Mouse (Mus musculus) testis, postnatal 10 days (tissue): Measurements from ENCODE around the gene Aqp8.
A peak's percentile ranks its signal among the peaks of the same experiment; 100 is the strongest.

Experiments
- DNase-seq: peaks from one replicate; pipeline ENCODE4 v3.0.0; 2021; ENCODE audit warnings: low spot score

Aqp8 gene

GRCm38 (mm10) chr7:123462070-123462501, at the start of gene Aqp8:
TSS of gene Aqp8 (plus strand) at chr7:123462291.
- peak; percentile 46 for DNase-seq

- DNase-seq = no peak
Measured at GRCm38 (mm10) chr7:123416803-123417202, 45.3 kb upstream of the Aqp8 start.

DNA sequence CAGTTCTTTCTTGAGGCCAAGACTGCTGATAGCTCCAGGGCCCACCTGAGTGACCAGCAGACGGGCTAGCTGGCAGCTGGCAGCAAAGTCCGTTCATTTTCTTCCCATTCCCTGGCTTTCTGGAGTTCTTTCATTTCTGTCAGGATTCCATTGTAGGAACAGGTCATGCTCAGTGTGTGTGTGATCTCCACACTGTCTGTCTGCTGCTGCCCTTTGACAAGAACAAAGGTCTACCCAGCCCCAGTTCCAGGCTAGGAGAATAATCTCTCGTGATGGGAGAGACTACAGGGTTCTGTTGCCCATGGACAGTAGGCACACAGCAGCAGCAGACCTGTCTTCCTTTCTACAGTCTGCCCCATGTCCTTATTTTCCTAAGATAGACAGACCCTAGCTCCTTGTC, 44.4 kb upstream of the Aqp8 start:
- no peak for DNase-seq

GRCm38 (mm10) chr7:123419984-123420383, 42.1 kb upstream of the Aqp8 start:
- no peak for DNase-seq

DNA sequence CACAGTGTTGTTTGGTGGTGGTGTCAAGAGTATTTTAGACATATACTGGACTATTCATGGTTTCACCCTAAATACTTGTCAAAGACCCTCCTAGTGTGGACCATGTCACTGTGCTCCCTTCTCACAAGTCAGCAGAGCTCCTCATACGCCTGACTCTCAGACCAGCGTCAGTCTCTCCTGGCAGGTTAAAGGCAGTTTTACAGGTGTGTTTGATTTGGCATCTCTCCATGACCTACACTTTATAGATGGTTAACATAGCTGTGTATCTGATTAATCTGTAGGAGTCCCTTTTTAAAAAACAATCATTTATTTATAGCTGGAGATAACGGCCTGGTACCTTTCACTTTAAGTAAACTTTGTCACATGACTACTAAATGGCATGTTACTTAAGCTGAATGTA, 40.1 kb upstream of the Aqp8 start:
- DNase-seq = no peak

DNA sequence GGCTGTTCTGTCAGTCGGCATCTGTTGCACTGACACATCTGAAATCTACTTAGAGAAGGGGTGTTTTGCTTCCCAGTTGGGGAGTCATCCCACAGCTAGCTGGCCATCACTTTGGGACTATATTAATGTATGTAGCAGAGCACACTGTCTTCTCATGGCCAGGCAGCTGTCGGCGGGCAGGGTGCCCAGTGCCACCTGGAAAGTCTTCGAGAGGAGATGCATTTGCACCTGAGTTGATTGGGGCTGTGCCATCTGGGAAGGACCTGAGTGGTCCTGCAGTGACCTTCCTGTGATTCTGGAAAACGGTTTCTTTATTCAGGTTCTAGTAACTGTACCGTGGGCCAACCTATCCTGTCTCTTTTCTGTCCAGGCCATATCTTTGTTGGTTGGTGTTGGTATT, 37.8 kb upstream of the Aqp8 start:
- DNase-seq = no peak

DNA sequence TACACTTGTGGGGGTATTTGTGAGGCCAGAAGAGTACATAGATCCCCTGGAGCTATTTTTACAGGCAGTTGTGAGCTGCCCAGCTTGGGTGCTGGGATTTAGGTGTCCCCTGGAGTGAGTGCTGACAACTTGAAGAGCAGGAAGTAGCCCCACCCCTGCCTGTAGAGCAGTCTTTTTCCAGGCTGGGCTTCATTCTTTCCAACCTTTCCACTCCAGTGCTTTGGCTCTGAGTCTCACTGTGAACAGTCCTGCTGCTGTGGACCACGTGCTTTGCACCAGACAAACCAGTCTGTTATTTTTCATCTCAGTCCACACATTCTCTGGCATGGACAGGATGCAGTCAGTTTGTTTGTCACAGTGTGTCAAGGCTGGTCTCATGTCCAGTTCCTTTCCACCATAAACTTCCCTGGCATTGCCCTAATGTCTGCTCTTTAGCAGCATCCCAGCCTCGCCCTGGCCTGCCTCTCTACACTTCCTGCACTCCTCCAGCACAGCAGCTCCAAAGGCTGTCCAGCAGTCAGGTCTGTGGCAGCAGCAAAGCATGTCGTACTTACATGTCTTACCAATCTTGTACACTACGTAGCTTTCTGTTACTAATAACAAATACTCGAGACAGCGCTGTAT, 36.8 kb upstream of the Aqp8 start:
- no peak for DNase-seq

GRCm38 (mm10) chr7:123429624-123430410, 32.3 kb upstream of the Aqp8 start:
- no peak for DNase-seq

DNA sequence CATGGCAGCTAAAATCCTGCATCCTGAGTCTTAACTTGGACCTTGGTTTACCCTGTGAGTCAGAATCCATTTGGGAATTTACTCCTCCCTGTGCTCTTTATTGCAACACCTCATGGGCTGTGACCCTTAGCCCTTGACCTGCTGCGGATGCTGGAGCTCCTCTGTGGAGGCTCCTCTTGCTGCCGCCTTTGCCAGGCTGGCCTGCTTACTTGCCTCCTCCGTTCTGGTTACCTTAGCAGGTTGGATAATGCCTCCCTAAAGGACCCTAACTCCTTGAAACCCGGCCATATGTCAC, 31.7 kb upstream of the Aqp8 start:
- no peak for DNase-seq

DNA sequence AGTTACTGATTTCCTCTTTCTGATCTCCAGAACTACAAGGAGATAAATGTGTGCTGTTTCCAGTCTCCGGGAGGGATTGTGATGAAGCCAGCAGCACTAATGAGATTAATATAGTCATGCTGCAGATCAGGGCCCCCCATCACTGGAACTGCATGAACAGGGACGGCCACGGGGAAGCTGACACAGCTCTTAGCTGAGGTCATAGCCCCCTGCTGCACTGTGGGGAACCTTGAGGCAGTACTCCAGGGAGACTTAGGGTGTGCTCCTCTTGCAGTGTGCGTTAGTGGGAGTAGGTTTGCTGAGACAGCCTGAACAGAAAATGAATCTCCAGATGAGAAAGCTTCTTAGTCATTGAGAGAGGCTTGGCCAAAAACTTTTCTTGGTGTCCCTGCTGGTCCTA, 30.9 kb upstream of the Aqp8 start:
- peak; percentile 28 for DNase-seq

DNA sequence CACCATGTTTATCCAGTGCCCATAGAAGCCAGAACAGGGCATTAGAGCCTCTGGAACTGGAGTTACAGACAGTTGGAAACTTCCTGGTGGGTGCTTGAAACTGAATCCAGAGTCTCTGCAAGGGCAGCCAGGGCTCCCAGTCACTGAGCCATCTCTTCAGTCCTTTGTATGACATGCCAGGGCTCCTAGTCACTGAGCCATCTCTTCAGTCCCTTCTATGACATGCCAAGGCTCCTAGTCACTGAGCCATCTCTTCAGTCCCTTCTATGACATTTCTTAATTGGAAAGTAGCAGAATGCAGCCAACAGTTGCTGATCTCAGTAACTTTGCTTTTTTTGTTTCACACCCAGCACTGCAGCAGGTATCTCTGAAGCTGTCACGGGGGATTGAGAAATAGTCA, 20.0 kb upstream of the Aqp8 start:
- DNase-seq = no peak

GRCm38 (mm10) chr7:123448794-123449193, 13.3 kb upstream of the Aqp8 start:
- no peak for DNase-seq

- peak; percentile 23 for DNase-seq
Measured at GRCm38 (mm10) chr7:123449676-123450075, 12.4 kb upstream of the Aqp8 start.

DNA sequence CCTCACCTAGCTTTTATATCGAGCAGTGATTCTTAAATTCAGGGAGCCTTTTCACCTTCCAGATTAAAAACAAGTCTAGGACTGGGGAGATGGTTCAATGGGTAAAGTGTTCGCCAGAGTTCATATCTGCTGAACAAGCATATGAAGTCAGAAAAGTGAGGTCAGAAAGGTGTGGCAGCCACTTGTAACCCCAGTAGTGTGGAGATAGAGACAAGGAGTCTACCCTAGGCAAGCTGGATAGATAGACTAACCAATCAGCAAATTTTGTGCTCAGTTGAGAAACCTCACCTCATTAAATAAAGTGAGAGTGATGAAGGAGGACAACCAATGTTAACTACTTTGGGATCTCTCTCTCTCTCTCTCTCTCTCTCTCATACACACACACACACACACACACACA, 11.6 kb upstream of the Aqp8 start:
- no peak for DNase-seq

DNA sequence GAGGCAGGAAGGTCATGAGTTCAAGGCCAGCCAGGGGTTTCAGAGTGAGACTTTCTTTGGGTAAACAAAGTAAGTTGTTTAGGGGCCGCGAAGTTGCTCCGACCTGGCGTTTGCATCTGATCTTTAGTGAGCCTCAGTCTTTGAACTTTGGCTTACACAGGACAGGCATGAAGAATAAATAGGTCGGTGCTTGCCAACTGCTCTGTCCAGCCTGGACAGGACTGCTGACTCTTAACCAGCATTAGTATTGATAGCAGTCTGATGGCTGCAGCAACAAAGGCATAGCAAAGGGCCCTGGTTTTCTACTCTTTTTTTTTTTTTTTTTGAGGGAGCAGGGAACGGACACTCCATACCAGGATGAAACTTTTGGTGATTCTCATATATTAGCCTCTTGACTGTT, 9.5 kb upstream of the Aqp8 start:
- peak; percentile 30 for DNase-seq

DNA sequence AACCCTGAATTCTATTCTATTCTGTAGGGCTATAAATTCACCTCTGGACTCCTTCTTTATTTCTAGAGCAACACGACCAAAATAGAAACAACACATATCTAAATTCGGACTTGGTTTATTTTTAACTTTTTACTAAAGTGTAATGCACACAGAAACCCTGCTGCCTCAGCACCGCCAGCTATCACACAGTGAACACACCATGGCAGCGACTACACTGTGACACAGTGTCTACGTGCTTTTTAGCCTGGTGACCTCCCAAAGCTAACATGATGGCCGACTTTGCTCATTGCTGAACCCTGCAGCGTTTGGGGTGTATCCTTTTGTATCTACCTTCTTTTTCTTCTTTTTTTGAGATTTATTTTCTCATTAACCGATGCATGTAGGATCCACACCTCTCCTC, 9.0 kb upstream of the Aqp8 start:
- peak; percentile 19 for DNase-seq

GRCm38 (mm10) chr7:123455088-123455487, 7.0 kb upstream of the Aqp8 start:
- no peak for DNase-seq

DNA sequence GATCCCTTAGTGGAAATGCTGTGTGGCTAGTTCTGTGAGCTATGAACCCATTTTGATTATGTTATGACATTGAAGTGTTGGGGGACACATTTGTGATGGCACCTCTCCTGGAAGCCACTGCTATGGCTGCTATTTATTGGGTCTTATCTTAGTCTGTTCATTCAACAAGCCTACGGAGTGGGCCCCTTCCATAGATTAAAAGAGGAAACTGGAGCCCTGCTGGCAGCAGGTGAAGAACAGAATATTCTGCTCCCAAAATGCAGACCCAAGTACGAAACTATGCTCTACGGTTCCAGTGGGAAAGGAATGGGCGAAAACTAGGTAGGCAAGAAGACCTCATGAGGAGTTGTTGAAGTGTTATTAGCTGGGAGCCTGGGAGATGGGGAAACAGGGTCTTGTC, 3.8 kb upstream of the Aqp8 start:
- peak; percentile 13 for DNase-seq

DNA sequence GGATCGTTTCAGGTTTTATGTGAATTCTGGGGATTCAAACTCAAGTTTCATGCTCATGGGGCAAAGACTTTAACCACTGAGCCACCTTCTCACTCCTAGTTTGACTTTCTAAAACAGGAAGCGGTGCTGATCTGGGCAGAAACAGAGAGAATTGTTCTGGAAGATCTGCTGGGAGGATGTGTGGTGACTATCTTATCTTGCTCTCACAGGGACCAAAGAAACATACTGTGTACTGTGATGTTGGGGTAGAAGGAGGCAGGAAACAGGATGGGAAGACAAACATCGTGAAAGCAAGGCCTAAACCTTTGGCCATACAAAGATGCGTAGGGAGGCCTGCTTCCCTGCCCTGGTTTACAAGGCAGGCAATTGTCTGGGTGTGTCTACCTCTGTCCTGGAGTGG, 2.8 kb upstream of the Aqp8 start:
- peak; percentile 32 for DNase-seq

DNA sequence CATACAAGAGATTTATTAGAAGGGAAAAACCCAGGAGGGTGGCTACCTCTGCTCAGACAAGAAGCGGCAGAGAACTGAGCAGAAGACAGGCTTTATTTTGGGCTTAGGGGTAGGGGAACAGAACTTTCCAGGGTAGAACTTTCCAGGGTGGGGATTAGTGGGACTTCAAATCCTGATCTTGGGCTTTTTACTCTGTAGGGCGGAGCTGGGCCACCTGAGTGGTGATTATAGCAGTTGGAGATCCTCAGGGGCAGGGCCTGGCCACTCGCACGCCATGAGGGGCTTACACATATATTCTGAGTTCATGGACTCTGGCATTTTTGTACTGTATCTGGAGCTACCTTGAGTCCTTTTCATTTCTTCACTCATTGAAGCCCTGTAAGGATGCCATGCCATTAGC, 775 bp upstream of the Aqp8 start:
- peak; percentile 23 for DNase-seq

DNA sequence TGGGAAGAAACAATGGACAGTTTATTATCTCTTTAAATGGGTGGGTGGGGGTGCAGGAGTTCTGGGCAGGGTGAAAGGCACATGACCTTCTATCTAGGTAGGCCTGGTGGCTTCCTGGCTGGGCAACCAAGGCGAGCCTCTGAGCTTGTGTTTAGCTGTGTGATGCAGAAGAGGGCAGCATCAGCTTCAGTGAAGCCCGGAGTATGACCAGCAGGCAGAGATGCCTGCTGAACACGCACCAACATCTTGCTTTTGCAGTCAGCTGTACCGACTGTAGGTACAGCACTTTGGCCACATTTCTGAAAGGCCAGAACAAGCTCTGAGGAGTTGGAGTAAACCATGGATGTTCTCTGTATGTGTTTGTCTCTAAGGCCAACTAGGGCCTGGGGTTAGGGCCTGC, 1.5 kb downstream of the Aqp8 start:
- peak; percentile 35 for DNase-seq

DNA sequence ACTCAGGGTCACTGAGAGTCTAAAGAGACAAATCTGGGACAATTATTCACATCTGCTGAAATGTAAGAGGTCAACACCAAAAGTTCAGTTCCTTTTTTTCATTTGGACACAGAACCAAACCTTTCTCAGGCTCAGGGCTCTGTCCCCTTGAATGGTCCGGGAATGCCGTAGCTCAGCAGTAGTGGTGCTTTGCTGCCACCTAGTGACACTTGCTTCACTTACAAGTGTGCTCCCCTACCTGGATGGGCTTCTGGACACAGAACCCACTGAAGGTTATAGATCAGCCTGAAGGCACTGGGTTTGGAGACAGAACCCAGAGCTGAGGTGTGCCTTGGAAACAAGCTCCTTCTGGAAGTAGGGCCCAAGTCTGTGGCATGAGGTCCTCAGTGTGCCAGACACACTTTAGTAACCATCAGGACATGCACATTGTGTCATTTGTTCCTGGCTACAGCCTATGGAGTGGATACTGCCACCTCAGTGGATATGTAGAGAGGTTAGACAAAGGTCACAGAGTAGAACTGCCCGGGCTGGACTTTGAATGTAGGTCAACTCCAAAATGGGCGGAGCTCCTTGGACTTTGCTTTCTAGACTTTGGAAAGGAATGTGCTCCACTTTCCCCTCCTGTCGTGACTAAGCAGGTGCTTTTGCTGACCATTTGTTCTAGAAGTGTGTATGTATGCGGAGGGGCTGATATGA, 3.7 kb downstream of the Aqp8 start:
- DNase-seq = peak; percentile 84

- DNase-seq = no peak
Measured at GRCm38 (mm10) chr7:123467961-123468360, 5.9 kb downstream of the Aqp8 start.
